Mouse (Mus musculus): ENCODE data around the gene Htr6. TPM values are rescaled to one million over a fixed set of nuclear protein-coding genes. Genes with fewer than 3 reads are reported as not detected.

Htr6 gene
- polyA plus RNA-seq, 1 experiment from 2014 or later = 0.58 TPM

Other genes with a start within 250 kb of the Htr6 start
- 0.29 TPM in 2 replicates for gene Pla2g5, start 212.1 kb downstream of the Htr6 start, polyA plus RNA-seq (2014; fragmentation: Nextera tagmentation; extraction: Ambion mirVana)
- gene Gm13030, start 201.6 kb downstream of the Htr6 start, polyA plus RNA-seq (2014; fragmentation: Nextera tagmentation; extraction: Ambion mirVana) = not detected in 2 replicates
- gene Pla2g2e, start 197.6 kb downstream of the Htr6 start, polyA plus RNA-seq (2014; fragmentation: Nextera tagmentation; extraction: Ambion mirVana) = not detected in 2 replicates
- gene Otud3, start 161.6 kb downstream of the Htr6 start, polyA plus RNA-seq (2014; fragmentation: Nextera tagmentation; extraction: Ambion mirVana) = 2.8 and 3.3 TPM in 2 replicates
- not detected in 2 replicates for gene Rnf186, start 108.5 kb downstream of the Htr6 start, polyA plus RNA-seq (2014; fragmentation: Nextera tagmentation; extraction: Ambion mirVana)
- gene Tmco4, start 102.7 kb downstream of the Htr6 start, polyA plus RNA-seq (2014; fragmentation: Nextera tagmentation; extraction: Ambion mirVana) = 0.63 and 1.3 TPM in 2 replicates
- gene Nbl1, start 17.4 kb upstream of the Htr6 start, polyA plus RNA-seq (2014; fragmentation: Nextera tagmentation; extraction: Ambion mirVana) = 47.8 and 47.9 TPM in 2 replicates
- 391 and 450 TPM in 2 replicates for gene Minos1, start 55.5 kb upstream of the Htr6 start, polyA plus RNA-seq (2014; fragmentation: Nextera tagmentation; extraction: Ambion mirVana)
- gene Capzb, start 117.3 kb upstream of the Htr6 start, polyA plus RNA-seq (2014; fragmentation: Nextera tagmentation; extraction: Ambion mirVana) = 248 and 249 TPM in 2 replicates
- gene Pqlc2, start 235.1 kb upstream of the Htr6 start, polyA plus RNA-seq (2014; fragmentation: Nextera tagmentation; extraction: Ambion mirVana) = 10.0 and 13.3 TPM in 2 replicates
- 57.6 and 58.7 TPM in 2 replicates for gene Akr7a5, start 235.2 kb upstream of the Htr6 start, polyA plus RNA-seq (2014; fragmentation: Nextera tagmentation; extraction: Ambion mirVana)

Data from hindbrain, embryonic 14.5 days (tissue).